Mouse (Mus musculus) liver, adult 2 months (tissue): Measurements from ENCODE around the gene Actr3b. TPM values are rescaled to one million over a fixed set of nuclear protein-coding genes. Genes with fewer than 3 reads are reported as not detected.

Experiments
- DNase-seq: peaks from one replicate; pipeline ENCODE4 v3.0.0-alpha.2; 2011; ENCODE audit warnings: low read depth, low spot score; ENCODE audit errors: extremely low read depth
- H3K27ac ChIP-seq: fragments of 200-500 bp; replicated peaks from 2 replicates; pipeline ENCODE4 v1.5.1; 2012; ENCODE audit warnings: low read depth, mild to moderate bottlenecking, control low read depth, inconsistent platforms, low read length; ENCODE audit not compliant: insufficient read depth
- H3K27me3 ChIP-seq: fragments of 200-500 bp; 2 replicates; pipeline ENCODE4 v1.6.1; 2012; ENCODE audit warnings: mild to moderate bottlenecking, moderate library complexity, low read length, inconsistent platforms; ENCODE audit not compliant: control insufficient read depth, insufficient read depth
- H3K36me3 ChIP-seq: fragments of 200-500 bp; 2 replicates; pipeline ENCODE4 v1.6.1; 2012; ENCODE audit warnings: low read length, inconsistent platforms; ENCODE audit not compliant: control insufficient read depth, insufficient read depth
- H3K4me1 ChIP-seq: fragments of 200-500 bp; 2 replicates; pipeline ENCODE4 v1.6.1; 2011; ENCODE audit warnings: low read length; ENCODE audit not compliant: control insufficient read depth, insufficient read depth
- H3K4me3 ChIP-seq: fragments of 200-500 bp; 2 replicates; pipeline ENCODE4 v1.5.1; 2011; ENCODE audit warnings: low read depth, mild to moderate bottlenecking, control low read depth, low read length, moderate library complexity; ENCODE audit not compliant: insufficient read depth
- H3K79me2 ChIP-seq: fragments of 200-500 bp; 2 replicates; pipeline ENCODE4 v1.6.1; 2012; ENCODE audit warnings: inconsistent platforms, mild to moderate bottlenecking, low read length, moderate library complexity; ENCODE audit not compliant: control insufficient read depth, insufficient read depth
- H3K9ac ChIP-seq: fragments of 200-500 bp; 2 replicates; pipeline ENCODE4 v1.6.1; 2012; ENCODE audit warnings: low read depth, mild to moderate bottlenecking, control low read depth, inconsistent platforms, low read length
- CTCF ChIP-seq: fragments of 200-500 bp; IDR thresholded peaks from 2 replicates; pipeline ENCODE4 v1.5.1; 2011; ENCODE audit warnings: low read depth, low read length, control low read depth
- POLR2A ChIP-seq: fragments of 200-500 bp; IDR thresholded peaks from 2 replicates; pipeline ENCODE4 v1.6.1; 2011; ENCODE audit warnings: low read length, control low read depth; ENCODE audit not compliant: insufficient read depth; ENCODE audit errors: extremely low read depth
- WGBS: fragments of 180-500 bp; shearing (Covaris S2); methylation state at CpG from one replicate; pipeline ENCODE4 v1.1.7; 2018; 5-methylcytosine and 5-hydroxymethylcytosine counted together
- polyA plus RNA-seq: library from polyadenylated mRNA; depleted of rRNA; stranded (reverse); fragments of >200 nt; gene quantifications from 2 replicates; pipeline ENCODE4 v1.2.3, GENCODE M21; 2012
- total RNA-seq: library from RNA; depleted of rRNA; stranded (reverse); fragments of >200 nt; gene quantifications from 2 replicates; pipeline ENCODE4 v1.2.3, GENCODE M21; 2014

Gene Actr3b
- total and polyA plus RNA-seq, 2 experiments = 0.07 to 0.18 TPM

- DNase-seq = no peak
- no peak for TF ChIP-seq POLR2A
- no peak for TF ChIP-seq CTCF
- no peak overlapping the region for H3K9ac ChIP-seq
- H3K4me1 ChIP-seq = no peaks in the 10 kb centered on the region
- no peaks in the 10 kb centered on the region for H3K79me2 ChIP-seq
- no peaks in the 10 kb centered on the region for H3K36me3 ChIP-seq
- 88% methylated on average over 11 of the region's 11 CpGs for WGBS
- no peak overlapping the region for H3K4me3 ChIP-seq
- no peak overlapping the region for H3K27ac ChIP-seq
- H3K27me3 ChIP-seq = no peaks in the 10 kb centered on the region; the same call in 1 of the 2 replicates
Measured at GRCm38 (mm10) chr5:25797776-25798175, 38.0 kb downstream of the Actr3b start.

- Histone ChIP-seq H3K4me1 (no peaks in the 10 kb centered on the region), H3K27me3 (no peaks in the 10 kb centered on the region; the same call in 1 of the 2 replicates), H3K4me3 (no peak overlapping the region), H3K79me2 (no peaks in the 10 kb centered on the region), H3K27ac (no peak overlapping the region), H3K9ac (no peak overlapping the region), H3K36me3 (no peaks in the 10 kb centered on the region)
- WGBS = 47% methylated on average over 6 of the region's 6 CpGs
- no peak for TF ChIP-seq POLR2A
- TF ChIP-seq CTCF = no peak
- no peak for DNase-seq
Measured at GRCm38 (mm10) chr5:25800929-25801328, 41.1 kb downstream of the Actr3b start.

- H3K27ac ChIP-seq = no peak overlapping the region
- TF ChIP-seq POLR2A (no peak), CTCF (no peak)
- no peaks in the 10 kb centered on the region; the same call in 1 of the 2 replicates for H3K27me3 ChIP-seq
- 79% methylated on average over 4 of the region's 4 CpGs for WGBS
- H3K9ac ChIP-seq = no peak overlapping the region
- H3K4me3 ChIP-seq = no peak overlapping the region
- H3K79me2 ChIP-seq = no peaks in the 10 kb centered on the region
- DNase-seq = no peak
- no peaks in the 10 kb centered on the region for H3K4me1 ChIP-seq
- no peaks in the 10 kb centered on the region for H3K36me3 ChIP-seq
Measured at GRCm38 (mm10) chr5:25801744-25802143, 41.9 kb downstream of the Actr3b start.

GRCm38 (mm10) chr5:25804569-25804968, 44.8 kb downstream of the Actr3b start:
- no peak overlapping the region for H3K9ac ChIP-seq
- H3K4me1 ChIP-seq = no peaks in the 10 kb centered on the region
- no peaks in the 10 kb centered on the region for H3K36me3 ChIP-seq
- no peak for DNase-seq
- no peaks in the 10 kb centered on the region; the same call in 1 of the 2 replicates for H3K27me3 ChIP-seq
- H3K79me2 ChIP-seq = no peaks in the 10 kb centered on the region
- 77% methylated on average over 5 of the region's 5 CpGs for whole genome bisulfite sequencing
- H3K27ac ChIP-seq = no peak overlapping the region
- no peak overlapping the region for H3K4me3 ChIP-seq
- TF ChIP-seq CTCF (no peak), POLR2A (no peak)

GRCm38 (mm10) chr5:25812922-25813321, 53.1 kb downstream of the Actr3b start:
- H3K27me3 ChIP-seq = no peaks in the 10 kb centered on the region; the same call in 1 of the 2 replicates
- H3K4me3 ChIP-seq = no peak overlapping the region
- no peaks in the 10 kb centered on the region for H3K36me3 ChIP-seq
- 53% methylated on average over 6 of the region's 6 CpGs for WGBS
- no peak overlapping the region for H3K9ac ChIP-seq
- no peak for DNase-seq
- H3K79me2 ChIP-seq = no peaks in the 10 kb centered on the region
- H3K27ac ChIP-seq = no peak overlapping the region
- H3K4me1 ChIP-seq = no peaks in the 10 kb centered on the region
- TF ChIP-seq CTCF = no peak
- no peak for TF ChIP-seq POLR2A

GRCm38 (mm10) chr5:25829308-25830094, 69.7 kb downstream of the Actr3b start:
- Histone ChIP-seq H3K4me1 (no peaks in the 10 kb centered on the region), H3K36me3 (no peaks in the 10 kb centered on the region), H3K27me3 (no peaks in the 10 kb centered on the region), H3K79me2 (no peaks in the 10 kb centered on the region), H3K9ac (no peak overlapping the region), H3K4me3 (no peak overlapping the region), H3K27ac (no peak overlapping the region)
- no peak for DNase-seq
- 83% methylated on average over 16 of the region's 16 CpGs for WGBS
- TF ChIP-seq CTCF (no peak), POLR2A (no peak)
